Mouse (Mus musculus): ENCODE measurements around the gene Mab21l2. TPM values are rescaled to one million over a fixed set of nuclear protein-coding genes. Genes with fewer than 3 reads are reported as not detected.

Gene Mab21l2
- polyA plus RNA-seq, 2 experiments = 31.8 to 38.6 TPM

- no peak for TF ChIP-seq POLR2A (IDR thresholded peaks at IDR 0.05; ENCODE audit: borderline replicate concordance, extremely low read depth, insufficient read depth, insufficient read length)
- no peak for DNase-seq (ENCODE audit: low spot score)
- H3K9ac ChIP-seq (ENCODE audit: low read depth, low read length, severe bottlenecking) = no peak overlapping the region
- no peak for ATAC-seq (ENCODE audit: low FRiP score, low read depth)
- H3K27me3 ChIP-seq (ENCODE audit: control insufficient read depth, insufficient read depth, low read length) = no peaks in the 10 kb centered on the region
- no peaks in the 10 kb centered on the region for H3K9me3 ChIP-seq (ENCODE audit: control insufficient read depth, low read length)
- H3K4me2 ChIP-seq (replicated peaks; ENCODE audit: low read depth, low read length, severe bottlenecking) = 0 out of 2 replicates have a peak overlapping the region, but pooled peaks have one; percentile 21
- H3K4me3 ChIP-seq (replicated peaks; ENCODE audit: low read length) = no peak overlapping the region
- H3K36me3 ChIP-seq (ENCODE audit: control insufficient read depth, insufficient read depth, low read length) = no peaks in the 10 kb centered on the region
- 43% methylated on average over 5 of the region's 5 CpGs for WGBS
- H3K4me1 ChIP-seq (ENCODE audit: control insufficient read depth, insufficient read depth, low read length) = peaks cover 15% of the 10 kb centered on the region
- H3K27ac ChIP-seq (replicated peaks; ENCODE audit: low read depth, low read length) = 0 out of 2 replicates have a peak overlapping the region, but pooled peaks have one; percentile 8
Measured at GRCm38 (mm10) chr3:86552170-86552569, 3.7 kb upstream of the Mab21l2 start.

GRCm38 (mm10) chr3:86551011-86551728 lies 2.7 kb upstream of the Mab21l2 start:
- 14% methylated on average over 8 of the region's 8 CpGs for WGBS
- Histone ChIP-seq H3K27me3 (ENCODE audit: control insufficient read depth, insufficient read depth, low read length) (no peaks in the 10 kb centered on the region), H3K4me2 (replicated peaks; ENCODE audit: low read depth, low read length, severe bottlenecking) (peak overlapping the region; percentile 63), H3K4me1 (ENCODE audit: control insufficient read depth, insufficient read depth, low read length) (peaks cover 15% of the 10 kb centered on the region), H3K9ac (ENCODE audit: low read depth, low read length, severe bottlenecking) (0 out of 2 replicates have a peak overlapping the region, but pooled peaks have one; percentile 59), H3K4me3 (replicated peaks; ENCODE audit: low read length) (peak overlapping the region; percentile 30), H3K9me3 (ENCODE audit: control insufficient read depth, low read length) (no peaks in the 10 kb centered on the region), H3K36me3 (ENCODE audit: control insufficient read depth, insufficient read depth, low read length) (peaks cover 2% of the 10 kb centered on the region; the same call in 1 of the 2 replicates), H3K27ac (replicated peaks; ENCODE audit: low read depth, low read length) (peak overlapping the region; percentile 82)
- ATAC-seq (ENCODE audit: low FRiP score, low read depth) (no peak), DNase-seq (ENCODE audit: low spot score) (no peak)
- no peak for TF ChIP-seq POLR2A (IDR thresholded peaks at IDR 0.05; ENCODE audit: borderline replicate concordance, extremely low read depth, insufficient read depth, insufficient read length)

GRCm38 (mm10) chr3:86550301-86551010 lies 2.0 kb upstream of the Mab21l2 start:
- H3K9ac ChIP-seq (ENCODE audit: low read depth, low read length, severe bottlenecking) = peak overlapping the region; percentile 59
- DNase-seq (ENCODE audit: low spot score) = no peak
- 0 out of 2 replicates have a peak, but pooled peaks have one; percentile 14 for ATAC-seq (ENCODE audit: low FRiP score, low read depth)
- peak overlapping the region; percentile 30 for H3K4me3 ChIP-seq (replicated peaks; ENCODE audit: low read length)
- H3K4me1 ChIP-seq (ENCODE audit: control insufficient read depth, insufficient read depth, low read length) = peaks cover 15% of the 10 kb centered on the region
- H3K36me3 ChIP-seq (ENCODE audit: control insufficient read depth, insufficient read depth, low read length) = peaks cover 2% of the 10 kb centered on the region; the same call in 1 of the 2 replicates
- peak overlapping the region; percentile 82 for H3K27ac ChIP-seq (replicated peaks; ENCODE audit: low read depth, low read length)
- WGBS = 3% methylated on average over 22 of the region's 22 CpGs
- no peak for TF ChIP-seq POLR2A (IDR thresholded peaks at IDR 0.05; ENCODE audit: borderline replicate concordance, extremely low read depth, insufficient read depth, insufficient read length)
- no peaks in the 10 kb centered on the region for H3K9me3 ChIP-seq (ENCODE audit: control insufficient read depth, low read length)
- H3K4me2 ChIP-seq (replicated peaks; ENCODE audit: low read depth, low read length, severe bottlenecking) = peak overlapping the region; percentile 63
- H3K27me3 ChIP-seq (ENCODE audit: control insufficient read depth, insufficient read depth, low read length) = no peaks in the 10 kb centered on the region

- no peak for ATAC-seq (ENCODE audit: low FRiP score, low read depth)
- Histone ChIP-seq H3K36me3 (ENCODE audit: control insufficient read depth, insufficient read depth, low read length) (peaks cover 2% of the 10 kb centered on the region; the same call in 1 of the 2 replicates), H3K4me1 (ENCODE audit: control insufficient read depth, insufficient read depth, low read length) (peaks cover 17% of the 10 kb centered on the region), H3K4me2 (replicated peaks; ENCODE audit: low read depth, low read length, severe bottlenecking) (peak overlapping the region; percentile 68), H3K4me3 (replicated peaks; ENCODE audit: low read length) (peak overlapping the region; percentile 71), H3K27ac (replicated peaks; ENCODE audit: low read depth, low read length) (peak overlapping the region; percentile 99), H3K9ac (ENCODE audit: low read depth, low read length, severe bottlenecking) (peak overlapping the region; percentile 98), H3K27me3 (ENCODE audit: control insufficient read depth, insufficient read depth, low read length) (no peaks in the 10 kb centered on the region), H3K9me3 (ENCODE audit: control insufficient read depth, low read length) (no peaks in the 10 kb centered on the region)
- TF ChIP-seq POLR2A (IDR thresholded peaks at IDR 0.05; ENCODE audit: borderline replicate concordance, extremely low read depth, insufficient read depth, insufficient read length) = 0 out of 2 replicates have a peak, but pooled peaks have one; percentile 10
- under 1% methylated on average over 42 of the region's 42 CpGs for WGBS
- DNase-seq (ENCODE audit: low spot score) = no peak
Measured at GRCm38 (mm10) chr3:86547251-86547791, 1.1 kb downstream of the Mab21l2 start.

Data from limb, embryonic 14.5 days (tissue).